Mouse (Mus musculus) heart, embryonic 13.5 days (tissue): Measurements from ENCODE around the gene Pitpnc1. TPM values are rescaled to one million over a fixed set of nuclear protein-coding genes. Genes with fewer than 3 reads are reported as not detected.

Source experiments
- ATAC-seq: fragments of 200-750 bp; cut with Nextera tagmentation; 2 replicates; pipeline ENCODE4 v1.8.0; 2017; ENCODE audit warnings: moderate TSS enrichment; ENCODE audit not compliant: insufficient number of reproducible peaks, low FRiP score, low TSS enrichment; ENCODE audit errors: extremely low read depth
- H3K27ac ChIP-seq: fragments of 300-500 bp; sonication (generic); replicated peaks from 2 replicates; pipeline ENCODE4 v1.5.1; 2015; ENCODE audit warnings: moderate library complexity, mild to moderate bottlenecking, inconsistent platforms
- H3K27me3 ChIP-seq: fragments of 300-500 bp; sonication (generic); replicated peaks from 2 replicates; pipeline ENCODE4 v1.6.1; 2015; ENCODE audit warnings: mild to moderate bottlenecking, inconsistent platforms
- H3K36me3 ChIP-seq: fragments of 300-500 bp; sonication (generic); 2 replicates; pipeline ENCODE4 v1.6.1; 2015; ENCODE audit warnings: mild to moderate bottlenecking, inconsistent platforms
- H3K4me1 ChIP-seq: fragments of 300-500 bp; sonication (generic); 2 replicates; pipeline ENCODE4 v1.6.1; 2015; ENCODE audit warnings: inconsistent platforms
- H3K4me2 ChIP-seq: fragments of 300-500 bp; sonication (generic); 2 replicates; pipeline ENCODE4 v1.6.1; 2015; ENCODE audit warnings: inconsistent platforms, mild to moderate bottlenecking, moderate library complexity
- H3K4me3 ChIP-seq: fragments of 300-500 bp; sonication (generic); 2 replicates; pipeline ENCODE4 v1.5.1; 2015; ENCODE audit warnings: moderate library complexity, mild to moderate bottlenecking, inconsistent platforms
- H3K9ac ChIP-seq: fragments of 300-500 bp; sonication (generic); 2 replicates; pipeline ENCODE4 v1.6.1; 2015; ENCODE audit warnings: inconsistent platforms, mild to moderate bottlenecking, moderate library complexity
- H3K9me3 ChIP-seq: fragments of 300-500 bp; sonication (generic); 2 replicates; pipeline ENCODE4 v1.6.1; 2016; ENCODE audit warnings: inconsistent platforms
- WGBS: fragments of 180-500 bp; shearing (Covaris S2); methylation state at CpG from one replicate; pipeline ENCODE4 v1.1.7; 2015; ENCODE audit warnings: mixed read lengths; 5-methylcytosine and 5-hydroxymethylcytosine counted together
- polyA plus RNA-seq: library from polyadenylated mRNA; unstranded; fragments of >200 nt; fragmentation: Nextera tagmentation; extraction: Ambion mirVana; gene quantifications from 2 replicates; pipeline ENCODE4 v1.2.1, GENCODE M21; 2015

Pitpnc1 gene
- polyA plus RNA-seq, 1 experiment from 2014 or later = 9.3 TPM

DNA sequence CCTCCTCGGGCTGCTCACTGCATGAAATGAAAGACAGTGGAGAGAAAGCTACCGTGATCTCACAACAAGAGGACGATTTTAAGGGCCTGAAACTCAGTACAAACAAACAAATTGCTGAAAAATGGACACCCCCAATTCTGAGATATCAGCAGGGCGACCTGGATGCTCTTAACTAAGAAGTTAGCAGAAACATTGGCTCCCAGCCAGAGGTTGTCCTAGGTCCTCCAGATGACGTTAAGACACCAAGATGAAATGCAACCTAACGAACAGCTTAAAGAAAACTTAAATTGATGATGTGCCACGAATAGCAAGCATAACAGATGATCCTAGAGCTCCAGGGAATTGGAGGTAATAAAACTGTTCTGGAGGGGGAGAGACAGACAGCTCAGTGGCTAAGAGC is 69.7 kb downstream of the Pitpnc1 start:
- Histone ChIP-seq H3K4me3 (no peak overlapping the region), H3K4me2 (no peak overlapping the region), H3K36me3 (no peaks in the 10 kb centered on the region), H3K27ac (no peak overlapping the region), H3K9ac (no peak overlapping the region), H3K4me1 (peaks cover 16% of the 10 kb centered on the region), H3K9me3 (no peaks in the 10 kb centered on the region; the same call in 1 of the 2 replicates), H3K27me3 (no peaks in the 10 kb centered on the region)
- no peak for ATAC-seq
- WGBS = 74% methylated on average over 7 of the region's 7 CpGs

DNA sequence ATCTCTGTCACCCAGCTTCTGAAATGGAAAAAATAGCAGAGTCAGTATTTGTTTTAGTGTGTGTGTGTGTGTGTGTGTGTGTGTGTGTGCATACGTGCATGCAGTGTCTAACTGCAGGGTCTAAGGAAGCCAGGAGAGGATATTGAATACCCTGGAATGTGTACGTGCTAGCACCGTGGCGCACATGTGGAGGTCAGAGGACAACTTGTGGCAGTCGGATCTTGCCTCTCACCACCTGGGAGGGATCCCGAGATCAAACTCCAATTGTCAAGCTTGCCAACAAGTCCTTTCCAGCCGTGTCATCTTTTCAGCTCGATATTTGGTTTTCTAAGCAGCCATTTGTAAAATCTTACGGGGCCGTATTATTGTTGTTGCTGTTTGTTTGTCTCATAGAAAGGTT is 70.5 kb downstream of the Pitpnc1 start:
- no peak overlapping the region for H3K4me3 ChIP-seq
- H3K36me3 ChIP-seq = no peaks in the 10 kb centered on the region
- H3K9me3 ChIP-seq = no peaks in the 10 kb centered on the region; the same call in 1 of the 2 replicates
- H3K4me1 ChIP-seq = peaks cover 16% of the 10 kb centered on the region
- H3K27me3 ChIP-seq = no peaks in the 10 kb centered on the region
- 78% methylated on average over 10 of the region's 10 CpGs for WGBS
- H3K9ac ChIP-seq = no peak overlapping the region
- ATAC-seq = no peak
- H3K4me2 ChIP-seq = no peak overlapping the region
- H3K27ac ChIP-seq = no peak overlapping the region

DNA sequence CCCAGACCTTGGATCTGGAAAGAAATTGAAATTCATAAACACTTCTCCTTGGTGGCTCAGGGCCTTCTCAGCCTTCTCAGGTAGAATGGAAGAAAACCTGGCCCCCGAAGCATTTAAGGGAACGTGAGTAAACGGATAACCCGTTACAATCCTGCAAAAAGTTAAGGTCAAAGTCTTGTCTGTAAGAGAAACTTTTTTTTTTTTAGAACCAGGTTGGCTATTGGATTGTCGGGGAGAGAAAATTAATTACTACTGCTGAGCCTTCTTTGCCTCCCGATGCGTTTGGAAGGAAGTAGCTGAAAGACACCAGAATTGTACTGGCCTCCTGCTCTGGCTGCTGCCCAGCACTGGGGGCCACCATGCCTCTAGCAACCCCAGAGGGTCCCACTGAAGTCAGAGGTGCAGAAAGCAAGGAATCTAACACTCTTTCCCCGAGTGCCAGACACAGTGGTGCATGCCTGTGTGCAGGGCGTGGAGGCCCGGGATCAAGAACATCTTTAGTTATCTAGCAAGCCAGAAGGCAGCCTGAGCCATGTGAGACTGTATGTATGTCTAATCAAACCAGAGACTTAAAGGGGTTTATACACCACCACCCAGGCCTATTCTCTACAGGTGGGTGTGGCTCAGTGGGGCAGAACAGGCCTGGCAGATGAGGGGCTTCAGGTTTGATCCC is 73.0 kb downstream of the Pitpnc1 start:
- Histone ChIP-seq H3K4me3 (no peak overlapping the region), H3K9ac (no peak overlapping the region), H3K4me1 (peaks cover 16% of the 10 kb centered on the region), H3K27ac (peak overlapping the region; percentile 48; the same call in 1 of the 2 replicates), H3K36me3 (no peaks in the 10 kb centered on the region), H3K27me3 (no peaks in the 10 kb centered on the region), H3K4me2 (peak overlapping the region; percentile 34; the same call in 1 of the 2 replicates), H3K9me3 (no peaks in the 10 kb centered on the region; the same call in 1 of the 2 replicates)
- WGBS = 52% methylated on average over 10 of the region's 10 CpGs
- no peak for ATAC-seq

DNA sequence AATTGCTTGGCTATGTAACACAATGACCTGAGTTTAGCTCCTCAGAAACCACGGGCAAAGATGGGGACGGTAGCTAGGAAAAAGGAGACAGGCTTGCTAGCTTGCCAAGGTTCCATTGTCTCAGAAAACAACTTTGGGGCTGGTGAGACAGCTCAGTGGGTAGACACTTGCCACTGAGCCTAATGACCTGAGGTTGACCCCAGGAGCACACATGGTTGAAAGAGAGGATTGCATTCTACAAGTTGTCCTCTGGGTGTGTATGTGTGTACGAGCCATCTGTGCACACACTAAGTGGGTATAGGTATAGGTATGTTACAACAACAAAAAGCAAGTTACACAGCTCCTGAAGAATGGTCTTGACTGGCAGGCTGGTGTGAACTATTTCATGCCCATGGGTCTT is 76.3 kb downstream of the Pitpnc1 start:
- ATAC-seq = no peak
- no peak overlapping the region for H3K4me2 ChIP-seq
- H3K9ac ChIP-seq = no peak overlapping the region
- no peaks in the 10 kb centered on the region for H3K9me3 ChIP-seq
- no peaks in the 10 kb centered on the region for H3K36me3 ChIP-seq
- peaks cover 16% of the 10 kb centered on the region for H3K4me1 ChIP-seq
- H3K27ac ChIP-seq = no peak overlapping the region
- WGBS = 83% methylated on average over 3 of the region's 3 CpGs
- H3K4me3 ChIP-seq = no peak overlapping the region
- no peaks in the 10 kb centered on the region for H3K27me3 ChIP-seq

DNA sequence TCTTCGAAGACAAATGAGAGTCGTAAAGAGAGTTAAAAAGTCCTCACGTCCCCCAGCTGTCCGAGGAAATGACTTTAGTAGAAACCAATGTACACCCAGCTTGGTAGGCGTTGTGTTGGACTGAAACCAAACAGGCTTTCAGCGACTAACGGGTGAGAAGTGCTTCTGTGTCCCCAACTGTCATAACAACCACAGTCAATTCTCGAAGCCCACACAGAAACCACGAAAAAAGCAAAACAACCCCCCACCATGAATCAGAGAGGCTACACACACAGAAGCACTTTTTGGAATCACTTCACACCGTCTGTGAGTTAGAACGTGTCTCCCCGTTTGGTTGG is 76.7 kb downstream of the Pitpnc1 start:
- no peak overlapping the region for H3K4me2 ChIP-seq
- no peaks in the 10 kb centered on the region for H3K36me3 ChIP-seq
- H3K4me3 ChIP-seq = no peak overlapping the region
- H3K9me3 ChIP-seq = no peaks in the 10 kb centered on the region
- H3K27ac ChIP-seq = no peak overlapping the region
- H3K27me3 ChIP-seq = no peaks in the 10 kb centered on the region
- H3K9ac ChIP-seq = no peak overlapping the region
- no peak for ATAC-seq
- WGBS = 83% methylated on average over 12 of the region's 12 CpGs
- peaks cover 16% of the 10 kb centered on the region for H3K4me1 ChIP-seq

DNA sequence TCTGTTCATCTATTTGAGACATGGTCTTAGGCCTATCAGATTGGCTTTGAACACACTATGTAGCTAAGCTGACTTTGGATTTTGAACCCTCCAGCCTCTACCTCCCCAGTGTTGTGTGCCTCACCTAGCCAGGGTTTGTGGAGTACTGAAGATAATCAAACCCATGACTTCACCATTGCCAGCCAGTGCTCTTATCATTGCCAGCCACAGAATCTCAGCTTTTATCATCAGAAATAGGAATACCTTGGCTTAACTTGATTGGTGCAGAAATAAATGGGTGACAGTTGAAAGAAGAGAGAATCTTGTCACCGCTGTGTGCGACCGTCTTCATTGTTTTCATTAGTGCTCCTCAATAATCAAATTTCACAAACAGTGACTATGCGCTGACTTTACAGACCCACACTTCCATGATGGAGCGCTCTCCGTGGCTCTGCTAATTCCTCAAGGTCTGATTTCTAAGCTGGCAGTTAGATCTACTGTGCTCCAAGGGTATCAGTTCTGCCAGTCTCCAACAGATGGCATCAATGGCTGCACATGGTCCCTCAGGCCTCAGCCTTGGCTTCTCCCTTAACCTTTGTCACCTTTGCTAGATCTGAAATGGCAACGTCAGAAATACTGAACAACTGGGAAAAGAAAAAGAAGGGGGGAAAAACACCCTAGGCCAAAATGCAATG is 77.2 kb downstream of the Pitpnc1 start:
- Histone ChIP-seq H3K27ac (no peak overlapping the region), H3K9ac (no peak overlapping the region), H3K4me1 (peaks cover 14% of the 10 kb centered on the region), H3K4me2 (no peak overlapping the region), H3K36me3 (no peaks in the 10 kb centered on the region), H3K4me3 (no peak overlapping the region), H3K9me3 (no peaks in the 10 kb centered on the region), H3K27me3 (no peaks in the 10 kb centered on the region)
- WGBS = 89% methylated on average over 7 of the region's 7 CpGs
- no peak for ATAC-seq

DNA sequence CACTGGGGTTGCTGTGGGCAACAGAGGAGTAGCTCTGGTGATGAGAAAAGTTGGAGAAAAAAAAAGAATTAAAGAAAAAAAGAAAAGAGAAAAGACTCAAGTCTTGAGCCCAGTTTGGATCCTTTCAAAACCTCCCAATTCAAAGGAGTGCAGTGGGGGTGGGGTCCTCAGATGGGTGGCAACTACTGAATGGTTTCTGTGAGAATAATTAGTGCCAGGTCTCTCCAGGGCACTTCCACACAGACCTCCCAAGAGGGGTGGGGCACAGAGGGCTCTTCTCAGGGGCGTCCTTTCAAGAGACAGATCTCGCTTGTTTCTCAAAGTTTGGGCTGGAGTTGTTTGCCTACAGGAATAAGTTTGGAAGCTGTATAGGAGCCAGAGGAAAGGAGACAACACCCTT is 80.0 kb downstream of the Pitpnc1 start:
- no peak overlapping the region for H3K27ac ChIP-seq
- WGBS = 72% methylated on average over 2 of the region's 2 CpGs
- H3K4me3 ChIP-seq = no peak overlapping the region
- H3K9ac ChIP-seq = no peak overlapping the region
- no peak overlapping the region for H3K4me2 ChIP-seq
- no peaks in the 10 kb centered on the region for H3K9me3 ChIP-seq
- no peaks in the 10 kb centered on the region for H3K27me3 ChIP-seq
- ATAC-seq = no peak
- H3K36me3 ChIP-seq = no peaks in the 10 kb centered on the region
- peaks cover 6% of the 10 kb centered on the region; the same call in 1 of the 2 replicates for H3K4me1 ChIP-seq

DNA sequence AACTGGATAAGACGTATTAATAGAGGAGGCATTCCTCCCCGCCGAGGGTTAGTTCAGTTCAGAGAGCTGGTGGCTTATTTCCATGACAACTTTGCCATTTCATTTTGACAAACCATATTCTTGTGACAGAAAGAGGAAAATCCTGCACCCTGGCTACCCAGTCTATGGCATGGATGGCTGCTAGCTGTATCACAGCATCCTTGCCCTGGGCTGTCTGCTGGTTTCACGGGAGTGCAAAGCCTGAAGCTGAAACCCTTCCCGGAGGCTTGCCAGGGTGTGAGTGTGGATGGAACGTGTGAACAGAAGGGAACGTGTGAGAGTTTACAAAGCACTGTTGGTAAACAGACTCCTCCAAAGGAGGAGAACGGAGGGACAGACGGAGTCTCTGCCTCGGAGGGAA is 80.5 kb downstream of the Pitpnc1 start:
- H3K4me2 ChIP-seq = no peak overlapping the region
- H3K27me3 ChIP-seq = no peaks in the 10 kb centered on the region
- peaks cover 6% of the 10 kb centered on the region; the same call in 1 of the 2 replicates for H3K4me1 ChIP-seq
- H3K27ac ChIP-seq = no peak overlapping the region
- H3K9me3 ChIP-seq = no peaks in the 10 kb centered on the region
- no peak overlapping the region for H3K4me3 ChIP-seq
- ATAC-seq = no peak
- no peaks in the 10 kb centered on the region for H3K36me3 ChIP-seq
- WGBS = 69% methylated on average over 10 of the region's 10 CpGs
- no peak overlapping the region for H3K9ac ChIP-seq

DNA sequence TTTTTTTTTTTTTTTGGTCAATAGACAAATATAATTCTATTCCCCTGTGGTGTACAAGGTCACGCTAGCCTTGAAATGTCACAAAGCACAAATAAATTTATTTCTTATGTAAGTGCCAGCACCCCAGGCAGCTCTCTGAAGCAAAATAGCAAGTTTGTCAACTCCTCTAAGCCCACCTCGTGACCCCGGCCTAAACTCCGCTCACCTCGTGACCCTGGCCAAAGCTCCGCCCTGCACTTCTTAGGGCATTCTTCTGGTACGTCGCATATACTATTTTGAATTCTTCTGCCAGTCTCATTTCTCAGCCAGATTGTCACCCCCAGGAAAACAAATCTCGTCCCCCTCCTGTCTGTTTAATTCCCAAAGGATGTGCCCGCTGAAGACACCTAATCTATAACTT is 84.0 kb downstream of the Pitpnc1 start:
- H3K4me1 ChIP-seq = peaks cover 11% of the 10 kb centered on the region
- H3K27ac ChIP-seq = no peak overlapping the region
- H3K36me3 ChIP-seq = no peaks in the 10 kb centered on the region
- WGBS = 75% methylated on average over 10 of the region's 10 CpGs
- H3K4me2 ChIP-seq = no peak overlapping the region
- no peak overlapping the region for H3K9ac ChIP-seq
- no peaks in the 10 kb centered on the region for H3K27me3 ChIP-seq
- no peaks in the 10 kb centered on the region for H3K9me3 ChIP-seq
- no peak for ATAC-seq
- H3K4me3 ChIP-seq = no peak overlapping the region

DNA sequence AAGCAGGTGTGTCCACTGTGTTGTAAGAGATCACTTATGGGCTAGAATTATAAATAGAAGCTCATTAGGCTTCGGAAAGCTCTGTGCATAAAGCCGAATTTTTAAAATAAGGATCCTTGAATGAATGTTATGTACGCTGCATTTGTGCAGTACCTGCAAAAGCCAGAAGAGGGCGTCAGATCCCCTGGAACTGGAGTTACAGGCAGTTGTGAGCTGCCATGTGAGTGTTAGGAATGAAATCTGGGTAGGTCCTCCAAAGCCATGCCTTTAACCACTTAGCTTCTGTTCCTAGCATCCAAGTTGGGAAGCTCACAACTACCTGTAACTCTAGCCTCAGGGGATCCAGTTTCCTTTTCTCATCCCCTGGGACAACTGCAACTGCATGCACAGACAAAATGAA is 85.2 kb downstream of the Pitpnc1 start:
- no peaks in the 10 kb centered on the region for H3K9me3 ChIP-seq
- WGBS = 59% methylated on average over 4 of the region's 4 CpGs
- ATAC-seq = no peak
- H3K9ac ChIP-seq = no peak overlapping the region
- no peak overlapping the region for H3K27ac ChIP-seq
- peaks cover 11% of the 10 kb centered on the region for H3K4me1 ChIP-seq
- H3K4me2 ChIP-seq = no peak overlapping the region
- H3K4me3 ChIP-seq = no peak overlapping the region
- no peaks in the 10 kb centered on the region for H3K27me3 ChIP-seq
- no peaks in the 10 kb centered on the region for H3K36me3 ChIP-seq

DNA sequence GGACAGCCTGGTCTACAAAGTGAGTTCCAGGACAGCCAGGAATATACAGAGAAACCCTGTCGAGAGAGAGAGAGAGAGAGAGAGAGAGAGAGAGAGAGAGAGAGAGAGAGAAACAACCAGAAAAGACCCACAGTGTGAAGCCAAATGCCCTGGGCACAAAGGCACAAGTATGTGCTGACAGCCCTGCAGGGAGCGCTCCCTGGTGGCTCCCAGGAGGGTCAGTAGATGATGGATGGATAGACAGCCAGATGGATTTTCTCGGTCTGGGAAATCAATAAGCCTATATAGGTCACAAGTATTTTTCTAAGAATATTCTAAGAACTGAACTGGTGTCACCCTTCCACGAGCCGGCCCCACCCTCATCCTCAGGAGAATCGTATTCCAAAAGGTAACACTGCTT is 86.5 kb downstream of the Pitpnc1 start:
- H3K9ac ChIP-seq = no peak overlapping the region
- no peak overlapping the region for H3K4me3 ChIP-seq
- no peak overlapping the region for H3K4me2 ChIP-seq
- no peak for ATAC-seq
- H3K27me3 ChIP-seq = no peaks in the 10 kb centered on the region
- no peaks in the 10 kb centered on the region for H3K9me3 ChIP-seq
- no peaks in the 10 kb centered on the region for H3K36me3 ChIP-seq
- WGBS = 71% methylated on average over 6 of the region's 6 CpGs
- no peak overlapping the region for H3K27ac ChIP-seq
- peaks cover 11% of the 10 kb centered on the region for H3K4me1 ChIP-seq

DNA sequence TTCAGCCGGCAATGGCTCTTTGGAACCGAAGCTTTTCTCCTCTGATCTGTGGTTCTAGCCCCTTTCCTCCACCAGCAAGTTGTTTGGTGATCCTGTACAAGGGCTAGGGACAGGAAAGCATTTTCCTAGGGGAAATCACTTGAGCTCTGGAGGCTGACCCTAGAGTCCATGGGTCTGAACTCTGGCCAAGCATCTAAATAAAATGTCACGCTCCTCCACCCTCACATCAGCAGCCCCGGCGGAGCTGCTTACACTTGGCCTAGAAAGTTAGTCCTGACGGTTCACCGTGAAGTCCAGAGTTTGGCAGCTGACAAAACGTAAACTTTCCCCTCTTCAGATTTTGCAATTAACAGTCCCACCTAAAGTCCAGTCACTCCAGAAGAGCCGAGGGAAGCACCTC is 90.5 kb downstream of the Pitpnc1 start:
- H3K4me2 ChIP-seq = no peak overlapping the region
- no peak overlapping the region for H3K27ac ChIP-seq
- H3K27me3 ChIP-seq = no peaks in the 10 kb centered on the region
- H3K9ac ChIP-seq = no peak overlapping the region
- H3K4me1 ChIP-seq = peaks cover 13% of the 10 kb centered on the region
- no peaks in the 10 kb centered on the region for H3K9me3 ChIP-seq
- H3K4me3 ChIP-seq = no peak overlapping the region
- H3K36me3 ChIP-seq = no peaks in the 10 kb centered on the region
- no peak for ATAC-seq
- 75% methylated on average over 9 of the region's 9 CpGs for WGBS
